Mouse (Mus musculus) C2C12 (cell line): ENCODE measurements around the gene Ksr2.

ENCODE experiments used
- CEBPB ChIP-seq: IDR thresholded peaks from one replicate; pipeline ENCODE4 v1.6.1; 2011; ENCODE audit warnings: low read depth, mild to moderate bottlenecking, control low read depth, moderate library complexity
- CTCF ChIP-seq: IDR thresholded peaks from one replicate; pipeline ENCODE4 v1.5.1; 2011; ENCODE audit not compliant: control insufficient read depth, insufficient read depth, insufficient read length
- FOSL1 ChIP-seq: IDR thresholded peaks from one replicate; pipeline ENCODE4 v1.8.0; 2011; ENCODE audit warnings: mild to moderate bottlenecking, low read length; ENCODE audit not compliant: poor library complexity, insufficient read depth, severe bottlenecking
- MAX ChIP-seq: IDR thresholded peaks from one replicate; pipeline ENCODE4 v1.6.1; 2011; ENCODE audit warnings: mild to moderate bottlenecking, control low read depth
- MYOD1 ChIP-seq: IDR thresholded peaks from one replicate; pipeline ENCODE4 v1.6.1; 2011; ENCODE audit warnings: low read depth; ENCODE audit not compliant: control insufficient read depth, insufficient read length
- MYOG ChIP-seq: IDR thresholded peaks from one replicate; pipeline ENCODE4 v1.6.1; 2011; ENCODE audit not compliant: control insufficient read depth, insufficient read length; ENCODE audit errors: extremely low read depth
- USF1 ChIP-seq: IDR thresholded peaks from one replicate; pipeline ENCODE4 v1.6.1; 2011; ENCODE audit warnings: low read depth, mild to moderate bottlenecking, control low read depth, moderate library complexity

DNA sequence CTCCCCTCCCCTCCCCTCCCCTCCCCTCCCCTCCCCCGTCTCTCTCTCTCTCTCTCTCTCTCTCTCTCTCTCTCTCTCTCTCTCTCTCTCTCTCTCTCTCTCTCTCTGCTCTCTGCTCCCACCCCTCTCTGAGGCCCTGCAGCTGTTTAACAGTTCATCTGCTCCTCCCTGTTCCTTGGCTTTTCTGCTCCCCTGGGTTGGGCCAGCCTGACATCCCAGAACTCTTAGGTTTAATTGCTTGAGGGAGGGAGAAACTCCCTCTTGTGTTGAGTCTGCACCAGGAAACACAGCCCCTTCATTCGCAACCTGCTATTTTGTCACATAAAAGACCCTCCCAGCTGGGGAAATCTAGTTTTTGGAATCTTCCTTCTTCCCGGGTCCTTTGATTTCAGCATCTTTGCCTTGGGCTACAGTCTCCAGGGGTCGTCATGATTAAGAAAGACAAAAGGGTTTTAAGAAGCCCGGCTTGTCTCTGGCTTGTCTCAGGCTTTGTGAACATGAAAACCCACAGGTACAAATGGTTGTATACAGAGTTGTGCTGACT lies 15.7 kb upstream of the Ksr2 start:
- TF ChIP-seq MAX = no peak
- TF ChIP-seq CEBPB = no peak
- TF ChIP-seq CTCF = no peak
- TF ChIP-seq FOSL1 = no peak
- no peak for TF ChIP-seq USF1
- TF ChIP-seq MYOG = no peak
- no peak for TF ChIP-seq MYOD1
